Mouse (Mus musculus): ENCODE measurements around the gene Cox8b. TPM values are rescaled to one million over a fixed set of nuclear protein-coding genes. Genes with fewer than 3 reads are reported as not detected.

The Cox8b gene
- polyA plus RNA-seq, 1 experiment from 2014 or later, result not detected

- peak within 1 kb of the TSS; percentile 96 for H3K4me3 ChIP-seq
- peak within 1 kb of the TSS; percentile 87 for H3K27ac ChIP-seq (replicated peaks)
- peaks cover 23% of the 10 kb centered on the region for H3K4me1 ChIP-seq
- whole genome bisulfite sequencing, result under 1% methylated on average over 59 of the region's 59 CpGs
- no peaks in the 10 kb centered on the region for H3K27me3 ChIP-seq (ENCODE audit: low read depth, poor library complexity, severe bottlenecking)
- H3K9me3 ChIP-seq (replicated peaks), result no peaks in the 10 kb centered on the region
- DNase-seq (ENCODE audit: low spot score), result peak; percentile 94
- peaks cover 42% of the 10 kb centered on the region for H3K36me3 ChIP-seq
Measured at GRCm38 (mm10) chr7:140881696-140882468, 18.4 kb downstream of the Cox8b start, which contains the start of the genes Psmd13 and Sirt3. Psmd13 (plus strand) TSS chr7:140881968. Sirt3 (minus strand) TSS chr7:140882309.

GRCm38 (mm10) chr7:140880865-140881515 lies 19.3 kb downstream of the Cox8b start:
- peaks cover 23% of the 10 kb centered on the region for H3K4me1 ChIP-seq
- peaks cover 42% of the 10 kb centered on the region for H3K36me3 ChIP-seq
- no peaks in the 10 kb centered on the region for H3K9me3 ChIP-seq (replicated peaks)
- peak overlapping the region; percentile 87 for H3K27ac ChIP-seq (replicated peaks)
- H3K27me3 ChIP-seq (ENCODE audit: low read depth, poor library complexity, severe bottlenecking), result no peaks in the 10 kb centered on the region
- peak overlapping the region; percentile 96 for H3K4me3 ChIP-seq
- WGBS, result 36% methylated on average over 8 of the region's 8 CpGs
- DNase-seq (ENCODE audit: low spot score), result no peak

GRCm38 (mm10) chr7:140880419-140880818 lies 19.8 kb downstream of the Cox8b start:
- Histone ChIP-seq H3K4me1 (peaks cover 23% of the 10 kb centered on the region), H3K27ac (replicated peaks) (no peak overlapping the region), H3K27me3 (ENCODE audit: low read depth, poor library complexity, severe bottlenecking) (no peaks in the 10 kb centered on the region), H3K9me3 (replicated peaks) (no peaks in the 10 kb centered on the region), H3K4me3 (no peak overlapping the region), H3K36me3 (peaks cover 41% of the 10 kb centered on the region)
- no peak for DNase-seq (ENCODE audit: low spot score)
- 92% methylated on average over 3 of the region's 3 CpGs for WGBS

- Histone ChIP-seq H3K27me3 (ENCODE audit: low read depth, poor library complexity, severe bottlenecking) (no peaks in the 10 kb centered on the region), H3K36me3 (peaks cover 40% of the 10 kb centered on the region), H3K4me3 (no peak overlapping the region), H3K27ac (replicated peaks) (no peak overlapping the region), H3K4me1 (peaks cover 23% of the 10 kb centered on the region), H3K9me3 (replicated peaks) (no peaks in the 10 kb centered on the region)
- DNase-seq (ENCODE audit: low spot score), result no peak
- 90% methylated on average over 7 of the region's 7 CpGs for WGBS
Measured at GRCm38 (mm10) chr7:140879355-140879754, 20.9 kb downstream of the Cox8b start.

- WGBS, result 86% methylated on average over 6 of the region's 6 CpGs
- H3K4me3 ChIP-seq, result no peak overlapping the region
- H3K27ac ChIP-seq (replicated peaks), result no peak overlapping the region
- H3K4me1 ChIP-seq, result peaks cover 12% of the 10 kb centered on the region
- peaks cover 40% of the 10 kb centered on the region for H3K36me3 ChIP-seq
- H3K9me3 ChIP-seq (replicated peaks), result no peaks in the 10 kb centered on the region
- DNase-seq (ENCODE audit: low spot score), result no peak
- no peaks in the 10 kb centered on the region for H3K27me3 ChIP-seq (ENCODE audit: low read depth, poor library complexity, severe bottlenecking)
Measured at GRCm38 (mm10) chr7:140877364-140877763, 22.9 kb downstream of the Cox8b start.

GRCm38 (mm10) chr7:140874224-140874623 lies 26.0 kb downstream of the Cox8b start:
- DNase-seq (ENCODE audit: low spot score), result no peak
- H3K4me3 ChIP-seq, result no peak overlapping the region
- no peaks in the 10 kb centered on the region for H3K9me3 ChIP-seq (replicated peaks)
- H3K27ac ChIP-seq (replicated peaks), result no peak overlapping the region
- no peaks in the 10 kb centered on the region for H3K27me3 ChIP-seq (ENCODE audit: low read depth, poor library complexity, severe bottlenecking)
- H3K4me1 ChIP-seq, result no peaks in the 10 kb centered on the region
- peaks cover 42% of the 10 kb centered on the region for H3K36me3 ChIP-seq
- 93% methylated on average over 4 of the region's 4 CpGs for WGBS

GRCm38 (mm10) chr7:140864761-140865160 lies 35.5 kb downstream of the Cox8b start:
- no peaks in the 10 kb centered on the region for H3K4me1 ChIP-seq
- H3K36me3 ChIP-seq, result peaks cover 84% of the 10 kb centered on the region
- H3K27ac ChIP-seq (replicated peaks), result no peak overlapping the region
- H3K4me3 ChIP-seq, result no peak overlapping the region
- no peak for DNase-seq (ENCODE audit: low spot score)
- H3K27me3 ChIP-seq (ENCODE audit: low read depth, poor library complexity, severe bottlenecking), result no peaks in the 10 kb centered on the region
- 92% methylated on average over 12 of the region's 12 CpGs for WGBS
- H3K9me3 ChIP-seq (replicated peaks), result no peaks in the 10 kb centered on the region

GRCm38 (mm10) chr7:140860728-140861127 lies 39.5 kb downstream of the Cox8b start:
- H3K36me3 ChIP-seq, result peaks cover 73% of the 10 kb centered on the region
- 95% methylated on average over 5 of the region's 5 CpGs for WGBS
- no peak for DNase-seq (ENCODE audit: low spot score)

GRCm38 (mm10) chr7:140859997-140860396 lies 40.2 kb downstream of the Cox8b start:
- peaks cover 69% of the 10 kb centered on the region for H3K36me3 ChIP-seq
- WGBS, result 89% methylated on average over 6 of the region's 6 CpGs
- peaks cover 32% of the 10 kb centered on the region for H3K4me1 ChIP-seq
- DNase-seq (ENCODE audit: low spot score), result no peak
- no peaks in the 10 kb centered on the region for H3K27me3 ChIP-seq (ENCODE audit: low read depth, poor library complexity, severe bottlenecking)
- no peak overlapping the region for H3K27ac ChIP-seq (replicated peaks)
- no peak overlapping the region for H3K4me3 ChIP-seq
- H3K9me3 ChIP-seq (replicated peaks), result no peaks in the 10 kb centered on the region

More at GRCm38 (mm10) chr7:140860728-140861127, 39.5 kb downstream of the Cox8b start:
- Histone ChIP-seq H3K4me3 (no peak overlapping the region), H3K27me3 (ENCODE audit: low read depth, poor library complexity, severe bottlenecking) (no peaks in the 10 kb centered on the region), H3K27ac (replicated peaks) (no peak overlapping the region), H3K4me1 (peaks cover 24% of the 10 kb centered on the region), H3K9me3 (replicated peaks) (no peaks in the 10 kb centered on the region)

- Histone ChIP-seq H3K9me3 (replicated peaks) (no peaks in the 10 kb centered on the region), H3K4me3 (peak overlapping the region; percentile 90), H3K4me1 (peaks cover 37% of the 10 kb centered on the region), H3K27ac (replicated peaks) (peak overlapping the region; percentile 90; the same call in 1 of the 2 replicates), H3K27me3 (ENCODE audit: low read depth, poor library complexity, severe bottlenecking) (no peaks in the 10 kb centered on the region), H3K36me3 (peaks cover 69% of the 10 kb centered on the region)
- no peak for DNase-seq (ENCODE audit: low spot score)
- 94% methylated on average over 8 of the region's 8 CpGs for WGBS
Measured at GRCm38 (mm10) chr7:140858746-140859145, 41.5 kb downstream of the Cox8b start.

GRCm38 (mm10) chr7:140857550-140858505 lies 42.4 kb downstream of the Cox8b start, which contains the start of gene Bet1l:
Bet1l (minus strand) TSS chr7:140857577.
- Histone ChIP-seq H3K27ac (replicated peaks) (peak within 1 kb of the TSS; percentile 90), H3K36me3 (peaks cover 69% of the 10 kb centered on the region), H3K4me1 (peaks cover 37% of the 10 kb centered on the region), H3K9me3 (replicated peaks) (no peaks in the 10 kb centered on the region), H3K27me3 (ENCODE audit: low read depth, poor library complexity, severe bottlenecking) (no peaks in the 10 kb centered on the region), H3K4me3 (peak within 1 kb of the TSS; percentile 90)
- DNase-seq (ENCODE audit: low spot score), result no peak
- WGBS, result 43% methylated on average over 40 of the region's 40 CpGs

Data from midbrain, embryonic 10.5 days (tissue).